Mouse (Mus musculus): ENCODE measurements at regions not wholly inside any gene's neighbourhood (a gene's known extent, or its start where the extent isn't known, plus 50 kb on each side); places are given as distances from the start of the nearest gene placed in this dataset.

GRCm38 (mm10) chr16:76423964-76424363 is 50.3 kb upstream of the Nrip1 start:
- Histone ChIP-seq H3K4me2 (ENCODE audit: low read depth, low read length) (no peak overlapping the region), H3K27ac (ENCODE audit: low read length) (no peak overlapping the region), H3K9me3 (ENCODE audit: control insufficient read depth, low read length) (no peaks in the 10 kb centered on the region), H3K36me3 (ENCODE audit: control insufficient read depth, insufficient read depth, low read length) (no peaks in the 10 kb centered on the region), H3K27me3 (ENCODE audit: control insufficient read depth, insufficient read depth, low read depth, low read length) (no peaks in the 10 kb centered on the region), H3K4me1 (replicated peaks; ENCODE audit: control insufficient read depth, insufficient read depth, low read length) (no peaks in the 10 kb centered on the region), H3K9ac (ENCODE audit: low read length) (no peak overlapping the region), H3K4me3 (ENCODE audit: low read length) (no peak overlapping the region)
- 87% methylated on average over 14 of the region's 14 CpGs for WGBS
- ATAC-seq (ENCODE audit: low read depth), result no peak

Measured in lung, embryonic 16.5 days (tissue).